Mouse (Mus musculus) heart, postnatal 25 days (tissue): ENCODE results near the gene Nt5dc1. TPM values are rescaled to one million over a fixed set of nuclear protein-coding genes. Genes with fewer than 3 reads are reported as not detected.
A peak's percentile ranks its signal among the peaks of the same experiment; 100 is the strongest.
"Not testable (repeated sequence)": the region's sequence is repeated elsewhere in the genome, so short reads cannot be mapped to it uniquely, and the experiment has no call there.

ENCODE experiments used
- DNase-seq: peaks from one replicate; pipeline ENCODE4 v3.0.0; 2022; ENCODE audit warnings: low spot score
- intact Hi-C: fragments of 180-260 bp; cut with DNase I; formaldehyde crosslinking; loops from one replicate; pipeline ENCODE4 v1.15.1; 2025
- total RNA-seq, 2 experiments: library from RNA; stranded (reverse); gene quantifications; 2 replicates each; pipeline ENCODE4 v1.2.3; 2021

Gene Nt5dc1
- total RNA-seq, 2 experiments from 2014 or later: 10.7 to 11.2 TPM

DNA sequence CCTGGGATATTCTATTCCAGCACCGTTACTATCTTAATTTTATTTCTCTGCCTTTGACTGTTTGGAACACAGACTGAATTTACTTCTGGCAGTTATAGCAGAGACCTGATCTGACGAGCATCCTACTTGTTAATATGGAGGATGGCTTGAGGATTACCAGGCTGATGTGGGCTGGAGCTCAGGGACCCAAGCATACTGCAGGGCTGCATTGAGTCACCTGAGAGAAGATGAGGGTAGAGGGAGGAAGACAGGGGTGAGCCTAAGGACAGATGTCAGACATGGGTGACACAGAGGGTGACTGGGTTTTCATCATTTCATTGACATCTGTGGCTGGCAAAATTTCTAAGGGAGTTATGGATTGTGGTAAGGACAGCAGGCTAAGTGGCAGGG lies 101.1 kb downstream of the Nt5dc1 start:
- no peak for DNase-seq
- intact Hi-C loops: no loop called here

DNA sequence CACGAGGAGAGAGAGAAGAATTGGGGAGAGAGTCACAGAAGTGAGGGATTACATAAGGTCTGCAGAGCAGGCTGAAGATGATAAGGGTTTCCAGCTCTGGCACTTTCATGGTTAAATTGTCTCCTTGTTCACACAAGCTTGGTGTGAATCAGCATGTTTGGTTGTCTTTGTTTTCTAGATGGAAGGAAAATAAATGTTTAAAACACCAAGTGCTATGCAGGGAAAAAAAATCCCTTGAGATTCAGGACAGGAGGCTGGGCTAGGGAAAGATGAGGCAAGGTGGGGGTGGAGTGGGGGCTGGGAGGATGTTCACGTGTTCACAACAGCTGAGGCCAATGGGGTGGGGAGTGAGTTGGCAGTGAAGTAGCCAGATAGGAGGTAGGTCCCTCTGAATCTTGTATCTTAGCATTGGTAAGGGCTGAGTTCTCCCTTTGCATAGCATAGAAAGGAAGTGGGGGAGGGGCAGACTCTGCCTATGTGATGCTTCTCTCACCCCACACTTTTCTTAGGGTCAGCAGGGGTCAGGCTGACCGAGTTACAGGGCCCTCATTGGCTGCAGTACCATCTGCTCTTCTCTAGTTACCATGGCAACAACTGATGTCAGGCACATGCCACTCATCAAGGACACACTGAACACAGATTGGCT lies 101.7 kb downstream of the Nt5dc1 start:
- no peak for DNase-seq
- intact Hi-C loops: no loop called here

DNA sequence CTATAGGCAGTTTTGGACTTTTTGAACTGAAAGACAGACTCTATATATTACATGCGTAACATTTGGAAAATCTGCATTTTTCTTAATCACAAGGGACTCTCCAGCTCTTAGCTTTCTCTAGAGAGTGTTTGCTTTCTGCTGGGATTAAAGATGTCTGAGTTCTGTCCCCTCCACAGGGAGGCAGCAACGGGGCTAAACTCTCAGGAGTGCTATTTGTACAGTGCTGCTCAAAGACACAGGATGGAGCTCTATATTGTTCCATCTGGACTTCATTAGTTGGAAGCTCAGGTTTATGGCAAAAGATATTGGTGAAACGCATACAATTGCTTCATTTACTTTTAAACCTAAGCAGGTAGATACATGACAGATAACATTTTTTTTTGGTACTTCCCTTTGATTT lies 105.8 kb downstream of the Nt5dc1 start:
- no peak for DNase-seq
- intact Hi-C loops: no loop called here

- DNase-seq: no peak
- intact Hi-C loops: no loop called here
Measured at GRCm38 (mm10) chr10:34309915-34310685, 108.3 kb downstream of the Nt5dc1 start.

GRCm38 (mm10) chr10:34307070-34307469 lies 111.3 kb downstream of the Nt5dc1 start:
- intact Hi-C loops: no loop called here
- no peak for DNase-seq

DNA sequence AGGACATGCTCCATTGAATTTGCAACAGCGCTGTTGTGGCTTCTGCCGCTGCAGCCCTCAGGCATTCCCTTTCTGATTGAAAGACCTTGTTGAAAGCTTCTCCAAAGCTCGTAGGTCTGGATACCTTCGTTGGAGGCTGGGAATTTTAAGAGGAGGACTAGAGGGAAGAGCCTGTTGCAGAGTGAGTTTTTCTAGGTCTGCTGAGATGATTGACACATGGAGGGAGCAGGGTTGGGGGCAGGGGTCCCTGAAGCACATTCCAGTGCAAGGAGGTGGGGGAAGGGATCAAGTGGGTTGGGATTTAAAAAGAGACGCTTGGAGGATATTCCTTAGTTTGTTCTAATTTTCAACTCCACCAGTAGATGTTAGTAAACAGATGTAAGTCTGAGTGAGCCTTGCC lies 118.0 kb downstream of the Nt5dc1 start:
- no peak for DNase-seq
- intact Hi-C loops: no loop called here

DNA sequence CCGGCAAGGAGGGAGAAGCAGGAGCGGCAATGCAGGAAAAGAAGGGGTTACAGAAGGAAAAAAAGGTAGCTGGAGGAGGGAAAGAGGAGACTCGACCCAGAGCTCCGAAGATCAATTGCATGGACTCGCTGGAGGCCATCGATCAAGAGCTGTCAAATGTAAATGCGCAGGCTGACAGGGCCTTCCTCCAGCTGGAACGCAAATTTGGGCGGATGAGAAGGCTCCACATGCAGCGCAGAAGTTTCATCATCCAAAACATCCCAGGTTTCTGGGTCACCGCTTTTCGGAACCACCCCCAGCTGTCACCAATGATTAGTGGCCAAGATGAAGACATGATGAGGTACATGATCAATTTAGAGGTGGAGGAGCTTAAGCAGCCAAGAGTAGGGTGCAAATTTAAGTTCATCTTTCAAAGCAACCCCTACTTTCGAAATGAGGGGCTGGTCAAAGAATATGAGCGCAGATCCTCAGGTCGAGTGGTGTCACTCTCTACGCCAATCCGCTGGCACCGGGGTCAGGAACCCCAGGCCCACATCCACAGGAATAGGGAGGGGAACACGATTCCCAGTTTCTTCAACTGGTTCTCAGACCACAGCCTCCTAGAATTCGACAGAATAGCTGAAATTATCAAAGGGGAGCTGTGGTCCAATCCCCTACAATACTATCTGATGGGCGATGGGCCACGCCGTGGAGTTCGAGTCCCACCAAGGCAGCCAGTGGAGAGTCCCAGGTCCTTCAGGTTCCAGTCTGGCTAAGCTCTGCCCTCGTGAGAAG lies 120.2 kb downstream of the Nt5dc1 start:
- intact Hi-C loops: loop anchor here (2.0 kb wide), 1 partner anchor 15 kb away; the partner anchor contains the start of gene Tspyl1
- DNase-seq: no peak

GRCm38 (mm10) chr10:34297299-34297979 lies 120.9 kb downstream of the Nt5dc1 start, which contains the start of gene Tspyl4:
Gene Tspyl4, plus strand, starts transcription at chr10:34297442.
- intact Hi-C loops: loop anchor here (2.0 kb wide), 1 partner anchor 15 kb away; the partner anchor contains the start of gene Tspyl1
- DNase-seq: peak; percentile 78

DNA sequence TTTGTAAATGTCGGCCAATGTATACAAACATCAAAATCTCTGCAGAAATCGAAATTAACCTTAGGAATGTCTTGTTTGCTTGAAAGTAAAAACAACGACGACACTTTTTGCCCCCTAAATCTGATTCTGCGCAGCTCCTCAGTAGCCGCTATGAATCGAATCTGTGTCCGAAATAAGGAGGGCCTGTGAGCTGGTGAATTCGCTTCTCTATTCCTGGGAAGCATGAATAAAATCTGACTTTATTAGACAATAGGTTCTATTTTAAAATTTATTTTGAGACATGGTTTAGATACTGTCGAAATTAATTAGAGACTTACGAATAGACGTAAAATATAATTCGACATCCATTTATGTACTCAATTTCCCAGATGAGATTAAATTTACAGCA lies 121.4 kb downstream of the Nt5dc1 start:
- intact Hi-C loops: loop anchor here (2.0 kb wide), 1 partner anchor 14 kb away; the partner anchor contains the start of gene Tspyl1
- no peak for DNase-seq

DNA sequence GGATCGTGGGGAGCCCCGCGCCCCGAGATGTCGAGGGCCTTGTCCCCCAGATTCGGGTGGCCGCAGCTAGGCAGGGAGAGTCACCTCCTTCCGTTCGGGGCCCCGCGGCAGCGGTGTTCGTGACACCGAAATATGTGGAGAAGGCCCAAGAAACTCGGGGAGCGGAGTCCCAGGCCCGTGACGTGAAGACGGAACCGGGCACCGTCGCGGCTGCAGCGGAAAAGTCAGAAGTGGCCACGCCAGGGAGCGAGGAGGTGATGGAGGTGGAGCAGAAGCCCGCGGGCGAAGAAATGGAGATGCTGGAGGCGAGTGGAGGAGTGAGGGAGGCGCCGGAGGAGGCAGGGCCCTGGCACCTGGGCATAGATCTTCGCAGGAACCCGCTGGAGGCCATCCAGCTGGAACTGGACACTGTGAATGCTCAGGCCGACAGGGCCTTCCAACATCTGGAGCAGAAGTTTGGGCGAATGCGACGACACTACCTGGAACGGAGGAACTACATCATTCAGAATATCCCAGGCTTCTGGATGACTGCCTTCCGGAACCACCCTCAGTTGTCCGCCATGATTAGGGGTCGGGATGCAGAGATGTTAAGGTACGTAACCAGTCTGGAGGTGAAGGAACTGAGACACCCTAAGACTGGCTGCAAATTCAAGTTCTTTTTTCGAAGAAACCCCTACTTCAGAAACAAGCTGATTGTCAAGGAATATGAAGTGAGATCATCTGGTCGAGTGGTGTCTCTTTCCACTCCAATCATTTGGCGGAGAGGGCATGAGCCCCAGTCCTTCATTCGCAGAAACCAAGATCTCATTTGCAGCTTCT lies 135.7 kb downstream of the Nt5dc1 start:
- intact Hi-C loops: loop anchor here (2.0 to 5.0 kb wide), 6 partner anchors 14 to 245 kb away; partner anchors contain the start of genes Calhm5, Dse, Trappc3l and Tspyl4
- no peak for DNase-seq

- peak; percentile 95 for DNase-seq
- intact Hi-C loops: loop anchor here (1.0 to 5.0 kb wide), 7 partner anchors 15 to 263 kb away; partner anchors contain the start of genes Calhm5, Dse, Rwdd1 and Trappc3l
Measured at GRCm38 (mm10) chr10:34281962-34282388, 136.4 kb downstream of the Nt5dc1 start, which contains the start of gene Tspyl1. Gene Tspyl1, plus strand, starts transcription at chr10:34282190.

DNA sequence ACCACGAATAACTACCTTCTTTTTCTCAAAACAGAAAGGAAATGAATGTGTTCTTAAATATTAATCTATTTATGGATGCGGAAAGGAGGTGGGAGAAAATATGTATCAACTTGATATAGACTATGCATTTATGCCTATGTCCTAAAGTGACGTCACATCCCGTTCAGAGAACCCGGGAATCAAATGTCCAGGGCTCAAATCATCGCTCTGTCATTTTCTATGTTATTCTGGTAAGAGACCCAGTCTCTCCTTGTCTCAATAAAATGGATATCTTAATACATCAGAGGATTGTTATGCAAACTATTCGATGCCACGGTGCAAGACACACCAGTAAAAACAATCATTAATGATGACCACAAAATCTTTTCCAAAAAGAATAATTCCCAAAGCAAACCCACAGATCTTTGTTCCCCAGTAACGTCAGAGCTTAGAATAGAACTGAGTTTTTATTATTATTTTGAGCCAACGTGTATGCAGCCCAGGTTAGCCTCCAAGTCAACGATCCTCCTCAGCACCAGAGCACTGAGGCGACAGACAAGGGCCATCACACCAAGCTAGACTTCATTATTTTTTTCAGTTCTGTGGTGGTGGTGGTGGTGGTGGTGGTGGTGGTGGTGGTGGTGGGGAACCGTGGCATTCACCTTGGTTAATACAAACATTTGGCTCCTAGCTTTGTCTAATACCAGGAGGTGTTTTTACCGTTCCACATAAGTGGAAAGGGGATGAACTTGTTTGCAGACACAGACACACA lies 137.0 kb downstream of the Nt5dc1 start:
- DNase-seq: no peak
- intact Hi-C loops: loop anchor here (1.0 to 5.0 kb wide), 5 partner anchors 74 to 262 kb away; partner anchors contain the start of genes Calhm5, Dse, Rwdd1 and Trappc3l

DNA sequence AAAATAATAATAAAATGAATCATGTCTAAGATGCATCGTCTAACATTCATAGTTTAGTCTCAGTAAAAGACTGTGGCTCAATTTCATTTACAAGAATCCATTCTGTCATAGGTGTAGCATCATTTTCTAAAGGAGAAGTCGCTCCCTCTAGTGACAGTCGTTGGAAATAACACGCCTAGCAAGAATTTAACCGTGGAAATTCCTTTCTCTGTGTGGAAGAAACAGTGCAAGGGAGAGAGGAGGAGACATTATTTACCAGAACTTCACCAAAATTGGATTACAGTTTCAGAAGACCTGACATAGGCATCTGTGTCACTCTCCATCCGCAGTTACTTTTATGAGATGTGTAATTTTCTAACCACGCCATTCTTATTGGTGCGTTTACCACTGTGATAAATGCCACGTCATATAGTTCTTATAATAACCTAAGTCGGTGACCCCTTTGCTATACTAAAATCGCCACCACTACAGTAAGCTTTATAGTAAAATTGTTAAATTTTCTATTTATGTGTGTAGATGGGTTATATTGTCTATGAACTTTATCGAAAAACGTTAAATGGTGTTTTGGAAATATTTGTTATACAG lies 137.7 kb downstream of the Nt5dc1 start:
- DNase-seq: no peak
- intact Hi-C loops: loop anchor here (1.0 to 5.0 kb wide), 5 partner anchors 73 to 261 kb away; partner anchors contain the start of genes Calhm5, Dse, Rwdd1 and Trappc3l

DNA sequence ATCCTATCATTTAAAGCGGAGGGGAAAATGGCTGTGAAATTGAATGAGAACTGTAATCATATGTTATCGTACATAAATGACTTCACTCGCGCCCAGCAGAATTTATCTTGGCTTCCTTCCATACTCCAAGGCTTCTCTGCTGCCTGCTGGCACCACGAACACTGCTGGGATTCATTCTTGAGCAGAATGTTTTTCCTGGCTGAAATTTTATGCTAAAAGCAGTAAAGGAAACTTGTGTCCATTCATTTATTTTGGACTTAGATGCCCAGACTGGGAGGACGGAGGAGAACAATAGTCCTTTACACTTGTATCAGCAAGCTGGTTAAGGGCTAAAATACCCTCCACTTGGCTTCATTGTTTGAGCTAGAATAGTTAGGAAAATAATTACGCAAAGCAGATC lies 146.7 kb downstream of the Nt5dc1 start:
- DNase-seq: no peak
- intact Hi-C loops: no loop called here

GRCm38 (mm10) chr10:34267312-34268070 lies 150.9 kb downstream of the Nt5dc1 start:
- intact Hi-C loops: no loop called here

DNA sequence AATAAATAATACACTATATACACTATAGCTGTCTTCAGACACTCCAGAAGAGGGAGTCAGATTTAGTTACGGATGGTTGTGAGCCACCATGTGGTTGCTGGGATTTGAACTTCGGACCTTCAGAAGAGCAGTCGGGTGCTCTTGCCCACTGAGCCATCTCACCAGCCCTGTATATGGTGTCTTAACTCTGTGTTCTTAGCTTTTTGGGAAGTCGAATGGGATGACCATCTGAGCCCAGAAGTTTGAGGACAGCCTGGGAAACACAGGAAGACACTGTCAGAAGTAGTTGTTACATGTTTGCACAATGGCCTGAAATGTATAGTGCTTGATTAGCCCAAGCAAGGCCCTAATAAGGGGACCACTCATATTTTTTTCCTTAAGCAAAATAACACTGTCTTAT lies 153.2 kb downstream of the Nt5dc1 start:
- DNase-seq: no peak
- intact Hi-C loops: no loop called here

More at GRCm38 (mm10) chr10:34267312-34268070, 150.9 kb downstream of the Nt5dc1 start:
- DNase-seq: no peak

DNA sequence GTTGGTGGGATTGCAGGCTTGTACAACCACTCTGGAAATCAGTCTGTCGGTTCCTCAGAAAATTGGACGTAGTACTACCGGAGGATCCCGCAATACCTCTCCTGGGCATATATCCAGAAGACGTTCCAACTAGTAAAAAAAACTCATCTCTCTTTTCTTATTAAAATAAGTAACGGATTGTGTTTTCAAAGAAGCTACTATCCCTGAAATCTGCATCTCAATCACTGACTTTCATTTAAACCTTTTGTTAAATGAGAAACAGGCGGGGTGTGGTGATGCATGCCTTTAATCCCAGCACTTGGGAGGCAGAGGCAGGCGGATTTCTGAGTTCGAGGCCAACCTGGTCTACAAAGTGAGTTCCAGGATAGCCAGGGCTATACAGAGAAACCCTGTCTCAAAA lies 165.5 kb downstream of the Nt5dc1 start:
- DNase-seq, intact Hi-C loops: not testable (repeated sequence)
